Mouse (Mus musculus) lung, postnatal 0 days (tissue): ENCODE measurements around the gene Hist2h3c1. TPM values are rescaled to one million over a fixed set of nuclear protein-coding genes. Genes with fewer than 3 reads are reported as not detected.
A peak's percentile ranks its signal among the peaks of the same experiment; 100 is the strongest.
"Not testable (repeated sequence)": the region's sequence is repeated elsewhere in the genome, so short reads cannot be mapped to it uniquely, and the experiment has no call there.

ENCODE experiments used
- ATAC-seq: fragments of 200-750 bp; cut with Nextera tagmentation; 2 replicates; pipeline ENCODE4 v1.8.0; 2017; ENCODE audit warnings: moderate library complexity
- DNase-seq: peaks from one replicate; pipeline ENCODE4 v3.0.0-alpha.2; 2016; ENCODE audit warnings: low spot score
- H3K27ac ChIP-seq: fragments of 300-500 bp; sonication (generic); 2 replicates; pipeline ENCODE4 v1.5.1; 2014; ENCODE audit warnings: antibody characterized with exemption, mild to moderate bottlenecking, low read length, mixed read lengths
- H3K27me3 ChIP-seq: fragments of 300-500 bp; sonication (generic); replicated peaks from 2 replicates; pipeline ENCODE4 v1.6.1; 2014; ENCODE audit warnings: low read length, mixed read lengths; ENCODE audit not compliant: insufficient read depth
- H3K36me3 ChIP-seq: fragments of 300-500 bp; sonication (generic); 2 replicates; pipeline ENCODE4 v1.6.1; 2014; ENCODE audit warnings: low read length, mixed read lengths; ENCODE audit not compliant: insufficient read depth
- H3K4me1 ChIP-seq: fragments of 300-500 bp; sonication (generic); 2 replicates; pipeline ENCODE4 v1.6.1; 2014; ENCODE audit warnings: antibody characterized with exemption, low read depth, low read length, mixed read lengths; ENCODE audit not compliant: insufficient read depth
- H3K4me2 ChIP-seq: fragments of 300-500 bp; sonication (generic); replicated peaks from 2 replicates; pipeline ENCODE4 v1.6.1; 2014; ENCODE audit warnings: low read depth, mild to moderate bottlenecking, low read length, moderate library complexity, mixed read lengths
- H3K4me3 ChIP-seq: fragments of 300-500 bp; sonication (generic); 2 replicates; pipeline ENCODE4 v1.5.1; 2014; ENCODE audit warnings: low read depth, low read length
- H3K9ac ChIP-seq: fragments of 300-500 bp; sonication (generic); replicated peaks from 2 replicates; pipeline ENCODE4 v1.6.1; 2014; ENCODE audit warnings: low read depth, mild to moderate bottlenecking
- H3K9me3 ChIP-seq: fragments of 300-500 bp; sonication (generic); 2 replicates; pipeline ENCODE4 v1.6.1; 2016; ENCODE audit warnings: low read length, mixed read lengths
- CTCF ChIP-seq: IDR thresholded peaks from 2 replicates; pipeline ENCODE4 v1.5.1; 2016; ENCODE audit warnings: antibody characterized with exemption, mild to moderate bottlenecking
- EP300 ChIP-seq: IDR thresholded peaks from 2 replicates; pipeline ENCODE4 v1.6.1; 2016; ENCODE audit warnings: antibody characterized with exemption, mild to moderate bottlenecking, control low read depth
- WGBS: fragments of 180-500 bp; shearing (Covaris S2); extraction: QIAGEN DNeasy Blood & Tissue Kit; methylation state at CpG from one replicate; pipeline ENCODE4 v1.1.7; 2014; 5-methylcytosine and 5-hydroxymethylcytosine counted together
- polyA plus RNA-seq: library from polyadenylated mRNA; unstranded; fragments of >200 nt; fragmentation: Nextera tagmentation; extraction: Ambion mirVana; gene quantifications from 2 replicates; pipeline ENCODE4 v1.2.1, GENCODE M21; 2015

Gene Hist2h3c1
- polyA plus RNA-seq = 0.77 TPM in 1 of 2 replicates, not detected in the other

- not testable (repeated sequence) for H3K4me2 ChIP-seq, H3K4me1 ChIP-seq, H3K9me3 ChIP-seq, H3K9ac ChIP-seq, DNase-seq, H3K36me3 ChIP-seq, H3K27me3 ChIP-seq, H3K27ac ChIP-seq
- no CpG with 5 or more reads among the region's 47 CpGs for WGBS
- H3K4me3 ChIP-seq = peak within 1 kb of the TSS; percentile 25; the same call in 1 of the 2 replicates
- ATAC-seq = peak; percentile 91
Observed at GRCm38 (mm10) chr3:96246427-96246856, at the start of gene Hist2h3c1. Gene Hist2h3c1 (plus strand): TSS chr3:96246685.

- Histone ChIP-seq H3K9me3 (no peaks in the 10 kb centered on the region), H3K4me2 (peak overlapping the region; percentile 95), H3K4me1 (peaks cover 12% of the 10 kb centered on the region; the same call in 1 of the 2 replicates), H3K27me3 (no peaks in the 10 kb centered on the region), H3K27ac (peak overlapping the region; percentile 88), H3K36me3 (no peaks in the 10 kb centered on the region), H3K4me3 (peak overlapping the region; percentile 56), H3K9ac (peak overlapping the region; percentile 67)
- peak; percentile 94 for ATAC-seq
- peak; percentile 96 for DNase-seq
- TF ChIP-seq CTCF = peak; percentile 51
- no peak for TF ChIP-seq EP300
- under 1% methylated on average over 50 of the region's 50 CpGs for WGBS
Observed at GRCm38 (mm10) chr3:96197129-96197749, 49.2 kb upstream of the Hist2h3c1 start.

GRCm38 (mm10) chr3:96198181-96198580 lies 48.3 kb upstream of the Hist2h3c1 start:
- H3K27me3 ChIP-seq = no peaks in the 10 kb centered on the region
- TF ChIP-seq EP300 (no peak), CTCF (no peak)
- 3% methylated on average over 6 of the region's 6 CpGs for WGBS
- peak; percentile 16; the same call in 1 of the 2 replicates for ATAC-seq
- no peaks in the 10 kb centered on the region for H3K36me3 ChIP-seq
- H3K4me1 ChIP-seq = peaks cover 12% of the 10 kb centered on the region; the same call in 1 of the 2 replicates
- peak; percentile 47 for DNase-seq
- H3K4me2 ChIP-seq = peak overlapping the region; percentile 95
- no peaks in the 10 kb centered on the region for H3K9me3 ChIP-seq
- H3K4me3 ChIP-seq = peak overlapping the region; percentile 56
- H3K27ac ChIP-seq = no peak overlapping the region
- H3K9ac ChIP-seq = no peak overlapping the region

- H3K9ac ChIP-seq, DNase-seq, H3K9me3 ChIP-seq, ATAC-seq, H3K27me3 ChIP-seq, H3K27ac ChIP-seq, H3K4me2 ChIP-seq, H3K36me3 ChIP-seq, H3K4me3 ChIP-seq: not testable (repeated sequence)
- 25% methylated on average over 7 of the region's 8 CpGs for WGBS
- H3K4me1 ChIP-seq = peaks cover 12% of the 10 kb centered on the region; the same call in 1 of the 2 replicates
Observed at GRCm38 (mm10) chr3:96198601-96199251, 47.8 kb upstream of the Hist2h3c1 start.

GRCm38 (mm10) chr3:96199731-96200130 lies 46.8 kb upstream of the Hist2h3c1 start:
- no peak overlapping the region for H3K27ac ChIP-seq
- ATAC-seq = no peak
- WGBS = 37% methylated on average over 2 of the region's 2 CpGs
- H3K9ac ChIP-seq = no peak overlapping the region
- H3K4me3 ChIP-seq = no peak overlapping the region
- H3K9me3 ChIP-seq = no peaks in the 10 kb centered on the region
- H3K36me3 ChIP-seq = no peaks in the 10 kb centered on the region
- no peak overlapping the region for H3K4me2 ChIP-seq
- TF ChIP-seq EP300 (no peak), CTCF (no peak)
- peaks cover 12% of the 10 kb centered on the region; the same call in 1 of the 2 replicates for H3K4me1 ChIP-seq
- no peaks in the 10 kb centered on the region for H3K27me3 ChIP-seq
- no peak for DNase-seq

- Histone ChIP-seq H3K36me3 (no peaks in the 10 kb centered on the region), H3K9ac (no peak overlapping the region), H3K4me2 (no peak overlapping the region), H3K4me3 (no peak overlapping the region), H3K27ac (no peak overlapping the region), H3K27me3 (no peaks in the 10 kb centered on the region), H3K9me3 (no peaks in the 10 kb centered on the region), H3K4me1 (no peaks in the 10 kb centered on the region)
- DNase-seq (no peak), ATAC-seq (no peak)
- TF ChIP-seq EP300 = no peak
- peak; percentile 32 for TF ChIP-seq CTCF
- 61% methylated on average over 3 of the region's 3 CpGs for WGBS
Observed at GRCm38 (mm10) chr3:96207819-96208218, 38.7 kb upstream of the Hist2h3c1 start.
